Mouse (Mus musculus) C2C12 (cell line): ENCODE data around the gene Gm29609. TPM values are rescaled to one million over a fixed set of nuclear protein-coding genes. Genes with fewer than 3 reads are reported as not detected.

Experiments used
- H3K27me3 ChIP-seq: one replicate; pipeline ENCODE4 v1.6.1; 2011; ENCODE audit not compliant: control insufficient read depth, insufficient read depth, insufficient read length
- H3K36me3 ChIP-seq: one replicate; pipeline ENCODE4 v1.6.1; 2011; ENCODE audit not compliant: control insufficient read depth, insufficient read depth
- H3K4me3 ChIP-seq: one replicate; pipeline ENCODE4 v1.5.1; 2011; ENCODE audit warnings: mild to moderate bottlenecking, control low read depth; ENCODE audit not compliant: poor library complexity, insufficient read depth, severe bottlenecking
- H3K79me2 ChIP-seq: one replicate; pipeline ENCODE4 v1.6.1; 2011; ENCODE audit not compliant: control insufficient read depth, insufficient read depth
- H3K79me3 ChIP-seq: one replicate; pipeline ENCODE4 v1.6.1; 2011; ENCODE audit warnings: low read depth, control low read depth
- H3ac ChIP-seq: one replicate; pipeline ENCODE3; 2011; ENCODE audit warnings: low read depth; ENCODE audit not compliant: control insufficient read depth, insufficient read length
- CEBPB ChIP-seq: IDR thresholded peaks from one replicate; pipeline ENCODE4 v1.6.1; 2011; ENCODE audit warnings: low read depth, mild to moderate bottlenecking, control low read depth, moderate library complexity
- CTCF ChIP-seq: IDR thresholded peaks from one replicate; pipeline ENCODE4 v1.5.1; 2011; ENCODE audit not compliant: control insufficient read depth, insufficient read depth, insufficient read length
- FOSL1 ChIP-seq: IDR thresholded peaks from one replicate; pipeline ENCODE4 v1.8.0; 2011; ENCODE audit warnings: mild to moderate bottlenecking, low read length; ENCODE audit not compliant: poor library complexity, insufficient read depth, severe bottlenecking
- MAX ChIP-seq: IDR thresholded peaks from one replicate; pipeline ENCODE4 v1.6.1; 2011; ENCODE audit warnings: mild to moderate bottlenecking, control low read depth
- MYOD1 ChIP-seq: IDR thresholded peaks from one replicate; pipeline ENCODE4 v1.6.1; 2011; ENCODE audit warnings: low read depth; ENCODE audit not compliant: control insufficient read depth, insufficient read length
- MYOG ChIP-seq: IDR thresholded peaks from one replicate; pipeline ENCODE4 v1.6.1; 2011; ENCODE audit not compliant: control insufficient read depth, insufficient read length; ENCODE audit errors: extremely low read depth
- USF1 ChIP-seq: IDR thresholded peaks from one replicate; pipeline ENCODE4 v1.6.1; 2011; ENCODE audit warnings: low read depth, mild to moderate bottlenecking, control low read depth, moderate library complexity
- polyA plus RNA-seq: library from polyadenylated mRNA; unstranded; fragments of >200 nt; fragmentation: generic; extraction: Trizol; gene quantifications from one replicate; pipeline ENCODE4 v1.2.1, GENCODE M21; 2012; ENCODE audit warnings: missing spikeins

Gene Gm29609
- polyA plus RNA-seq, 1 experiment = 2.9 TPM

- TF ChIP-seq FOSL1 = no peak
- no peak for TF ChIP-seq MAX
- no peak for TF ChIP-seq MYOD1
- no peak for TF ChIP-seq MYOG
- no peak for TF ChIP-seq CEBPB
- Histone ChIP-seq H3K36me3 (peaks cover 69% of the 10 kb centered on the region), H3K4me3 (no peak overlapping the region), H3K79me3 (peaks cover 24% of the 10 kb centered on the region), H3K27me3 (no peaks in the 10 kb centered on the region), H3K79me2 (peaks cover 48% of the 10 kb centered on the region), H3ac (no peak overlapping the region)
Measured at GRCm38 (mm10) chr5:31197072-31197471, 17.4 kb upstream of the Gm29609 start.

GRCm38 (mm10) chr5:31196207-31196606, 16.5 kb upstream of the Gm29609 start:
- TF ChIP-seq CEBPB = no peak
- TF ChIP-seq MYOD1 = no peak
- no peak for TF ChIP-seq FOSL1
- TF ChIP-seq MYOG = no peak
- TF ChIP-seq MAX = no peak
- TF ChIP-seq USF1 = no peak
- no peak for TF ChIP-seq CTCF
- Histone ChIP-seq H3ac (no peak overlapping the region), H3K79me2 (peaks cover 49% of the 10 kb centered on the region), H3K4me3 (no peak overlapping the region), H3K79me3 (peaks cover 25% of the 10 kb centered on the region), H3K27me3 (no peaks in the 10 kb centered on the region), H3K36me3 (peaks cover 69% of the 10 kb centered on the region)

GRCm38 (mm10) chr5:31195671-31196070, 16.0 kb upstream of the Gm29609 start:
- peaks cover 21% of the 10 kb centered on the region for H3K79me3 ChIP-seq
- no peak for TF ChIP-seq CTCF
- no peak for TF ChIP-seq CEBPB
- no peak for TF ChIP-seq MYOG
- TF ChIP-seq MYOD1 = no peak
- no peak for TF ChIP-seq MAX
- no peak for TF ChIP-seq USF1
- no peak for TF ChIP-seq FOSL1
- peaks cover 72% of the 10 kb centered on the region for H3K36me3 ChIP-seq

GRCm38 (mm10) chr5:31194486-31195485, 15.1 kb upstream of the Gm29609 start:
- no peaks in the 10 kb centered on the region for H3K27me3 ChIP-seq
- no peak overlapping the region for H3ac ChIP-seq
- H3K79me3 ChIP-seq = peaks cover 20% of the 10 kb centered on the region
- H3K4me3 ChIP-seq = no peak overlapping the region
- H3K79me2 ChIP-seq = peaks cover 40% of the 10 kb centered on the region
- peaks cover 72% of the 10 kb centered on the region for H3K36me3 ChIP-seq
- TF ChIP-seq MYOG (no peak), FOSL1 (no peak), CTCF (no peak), USF1 (no peak), MAX (no peak), CEBPB (no peak), MYOD1 (no peak)

More at GRCm38 (mm10) chr5:31195671-31196070, 16.0 kb upstream of the Gm29609 start:
- H3K27me3 ChIP-seq = no peaks in the 10 kb centered on the region
- H3K79me2 ChIP-seq = peaks cover 46% of the 10 kb centered on the region
- no peak overlapping the region for H3K4me3 ChIP-seq
- no peak overlapping the region for H3ac ChIP-seq

- H3K36me3 ChIP-seq = peaks cover 71% of the 10 kb centered on the region
- TF ChIP-seq MYOD1 = no peak
- TF ChIP-seq MAX = no peak
- no peak for TF ChIP-seq CTCF
- no peak for TF ChIP-seq FOSL1
- TF ChIP-seq MYOG = no peak
- H3K79me3 ChIP-seq = peaks cover 19% of the 10 kb centered on the region
- H3K4me3 ChIP-seq = peak overlapping the region; percentile 90
- H3ac ChIP-seq = peak overlapping the region; percentile 75
- H3K79me2 ChIP-seq = peaks cover 40% of the 10 kb centered on the region
- H3K27me3 ChIP-seq = no peaks in the 10 kb centered on the region
Measured at GRCm38 (mm10) chr5:31193631-31194281, 14.0 kb upstream of the Gm29609 start.
